Mouse (Mus musculus) limb, embryonic 10.5 days (tissue): ENCODE results near the gene Gm3250. TPM values are rescaled to one million over a fixed set of nuclear protein-coding genes. Genes with fewer than 3 reads are reported as not detected.
A peak's percentile ranks its signal among the peaks of the same experiment; 100 is the strongest.
"Not testable (repeated sequence)": the region's sequence is repeated elsewhere in the genome, so short reads cannot be mapped to it uniquely, and the experiment has no call there.

Source experiments
- DNase-seq: peaks from one replicate; pipeline ENCODE4 v3.0.0-alpha.2; 2017; ENCODE audit warnings: low spot score
- H3K27ac ChIP-seq: fragments of 300-500 bp; sonication (generic); 2 replicates; pipeline ENCODE4 v1.5.1; 2016; ENCODE audit warnings: mild to moderate bottlenecking
- H3K27me3 ChIP-seq: fragments of 300-500 bp; sonication (generic); 2 replicates; pipeline ENCODE4 v1.6.1; 2016; ENCODE audit warnings: low read depth, mild to moderate bottlenecking; ENCODE audit not compliant: poor library complexity, severe bottlenecking
- H3K36me3 ChIP-seq: fragments of 300-500 bp; sonication (generic); 2 replicates; pipeline ENCODE4 v1.6.1; 2016; ENCODE audit warnings: mild to moderate bottlenecking, moderate library complexity
- H3K4me1 ChIP-seq: fragments of 300-500 bp; sonication (generic); 2 replicates; pipeline ENCODE4 v1.6.1; 2016
- H3K4me3 ChIP-seq: fragments of 300-500 bp; sonication (generic); 2 replicates; pipeline ENCODE4 v1.5.1; 2016; ENCODE audit warnings: mild to moderate bottlenecking, moderate library complexity
- H3K9me3 ChIP-seq: fragments of 300-500 bp; sonication (generic); replicated peaks from 2 replicates; pipeline ENCODE4 v1.6.1; 2016; ENCODE audit warnings: mild to moderate bottlenecking
- WGBS: fragments of 180-500 bp; shearing (Covaris S2); methylation state at CpG from one replicate; pipeline ENCODE4 v1.1.7; 2016; 5-methylcytosine and 5-hydroxymethylcytosine counted together
- polyA plus RNA-seq: library from polyadenylated mRNA; unstranded; fragments of >200 nt; fragmentation: Nextera tagmentation; extraction: Ambion mirVana; gene quantifications from 2 replicates; pipeline ENCODE4 v1.2.1, GENCODE M21; 2016

Gene Gm3250
- polyA plus RNA-seq, 1 experiment from 2014 or later: not detected

DNA sequence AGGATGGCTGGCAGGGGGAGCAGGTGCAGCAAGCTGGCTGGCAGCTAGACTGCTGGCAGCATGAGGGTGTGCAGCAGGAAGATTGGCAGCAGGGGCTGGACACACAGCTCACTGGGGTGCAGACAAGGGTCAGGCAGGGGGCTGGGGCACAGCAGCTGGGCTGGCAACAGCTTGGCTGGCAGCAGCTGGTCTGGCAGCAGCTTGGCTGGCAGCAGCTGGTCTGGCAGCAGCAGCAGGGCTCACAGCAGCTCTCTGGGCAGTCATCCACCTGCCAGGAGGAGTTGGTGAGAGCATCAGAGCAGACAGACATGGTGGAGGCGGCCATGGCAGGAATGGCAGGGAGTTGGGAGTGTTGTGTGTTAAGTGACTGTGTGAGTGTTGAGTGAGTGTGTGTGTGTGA, 5.5 kb upstream of the Gm3250 start, which contains the start of gene Gm7137:
Gm7137 (minus strand) TSS at position 325 of the 400 bp plus-strand sequence.
- H3K27me3 ChIP-seq, H3K27ac ChIP-seq, H3K4me3 ChIP-seq, H3K36me3 ChIP-seq, H3K9me3 ChIP-seq, H3K4me1 ChIP-seq, DNase-seq: not testable (repeated sequence)
- WGBS: 83% methylated on average over 1 of the region's 1 CpGs

DNA sequence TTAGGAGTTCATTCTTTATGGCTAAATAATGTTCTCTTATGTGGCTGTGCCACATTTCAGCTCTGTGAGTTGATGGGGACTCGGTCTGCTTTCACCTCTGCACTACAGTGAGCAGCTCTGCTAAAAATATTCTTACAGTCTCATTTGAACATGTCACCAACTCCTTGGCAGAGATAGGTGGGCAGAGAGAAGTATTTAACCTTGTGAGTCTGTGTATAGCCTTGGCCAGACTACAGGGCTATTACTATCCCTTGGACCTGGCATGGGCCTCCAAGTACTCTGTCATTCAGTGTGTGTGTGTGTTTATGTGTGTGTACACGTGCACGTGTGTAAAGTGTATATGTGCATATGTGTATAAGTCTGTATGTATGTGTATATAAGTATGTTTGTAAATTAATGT, 1.1 kb upstream of the Gm3250 start:
- H3K27me3 ChIP-seq, H3K27ac ChIP-seq, H3K9me3 ChIP-seq, H3K36me3 ChIP-seq, DNase-seq, H3K4me3 ChIP-seq, H3K4me1 ChIP-seq: not testable (repeated sequence)
- 97% methylated on average over 3 of the region's 3 CpGs for whole genome bisulfite sequencing

DNA sequence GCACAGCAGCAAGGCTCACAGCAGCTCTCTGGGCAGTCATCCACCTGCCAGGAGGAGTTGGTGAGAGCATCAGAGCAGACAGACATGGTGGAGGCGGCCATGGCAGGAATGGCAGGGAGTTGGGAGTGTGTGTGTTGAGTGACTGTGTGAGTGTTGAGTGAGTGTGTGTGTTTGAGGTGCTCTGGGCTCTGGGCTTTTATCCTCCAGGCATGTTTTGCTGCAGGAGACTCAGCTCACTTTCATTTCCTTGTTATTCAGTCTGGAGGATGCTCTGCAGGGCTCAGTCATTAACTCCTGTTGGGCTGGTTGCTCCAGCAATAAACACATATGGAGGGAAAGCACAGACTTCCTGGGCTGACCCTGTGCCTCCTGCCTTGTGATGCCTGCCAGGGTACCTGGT, 5.5 kb downstream of the Gm3250 start, which contains the start of gene Gm7138:
Gm7138 (minus strand) TSS at position 101 of the 400 bp plus-strand sequence.
- H3K36me3 ChIP-seq, H3K4me3 ChIP-seq, H3K9me3 ChIP-seq, H3K27me3 ChIP-seq, H3K4me1 ChIP-seq, H3K27ac ChIP-seq, DNase-seq: not testable (repeated sequence)
- 48% methylated on average over 1 of the region's 1 CpGs for WGBS

DNA sequence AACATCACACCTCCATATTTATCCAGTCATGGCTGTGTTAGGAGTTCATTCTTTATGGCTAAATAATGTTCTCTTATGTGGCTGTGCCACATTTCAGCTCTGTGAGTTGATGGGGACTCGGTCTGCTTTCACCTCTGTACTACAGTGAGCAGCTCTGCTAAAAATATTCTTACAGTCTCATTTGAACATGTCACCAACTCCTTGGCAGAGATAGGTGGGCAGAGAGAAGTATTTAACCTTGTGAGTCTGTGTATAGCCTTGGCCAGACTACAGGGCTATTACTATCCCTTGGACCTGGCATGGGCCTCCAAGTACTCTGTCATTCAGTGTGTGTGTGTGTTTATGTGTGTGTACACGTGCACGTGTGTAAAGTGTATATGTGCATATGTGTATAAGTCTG, 10.2 kb downstream of the Gm3250 start:
- H3K27ac ChIP-seq, H3K27me3 ChIP-seq, H3K4me3 ChIP-seq, H3K36me3 ChIP-seq, DNase-seq, H3K4me1 ChIP-seq, H3K9me3 ChIP-seq: not testable (repeated sequence)
- WGBS: 94% methylated on average over 3 of the region's 3 CpGs

DNA sequence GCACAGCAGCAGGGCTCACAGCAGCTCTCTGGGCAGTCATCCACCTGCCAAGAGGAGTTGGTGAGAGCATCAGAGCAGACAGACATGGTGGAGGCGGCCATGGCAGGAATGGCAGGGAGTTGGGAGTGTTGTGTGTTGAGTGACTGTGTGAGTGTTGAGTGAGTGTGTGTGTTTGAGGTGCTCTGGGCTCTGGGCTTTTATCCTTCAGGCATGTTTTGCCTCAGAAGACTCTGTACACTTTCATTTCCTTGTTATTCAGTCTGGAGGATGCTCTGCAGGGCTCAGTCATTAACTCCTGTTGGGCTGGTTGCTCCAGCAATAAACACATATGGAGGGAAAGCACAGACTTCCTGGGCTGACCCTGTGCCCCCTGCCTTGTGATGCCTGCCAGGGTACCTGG, 11.1 kb downstream of the Gm3250 start, which contains the start of gene Gm3238:
Gm3238 (minus strand) TSS at position 101 of the 400 bp plus-strand sequence.
- not testable (repeated sequence) for H3K27me3 ChIP-seq, H3K27ac ChIP-seq, DNase-seq, H3K4me3 ChIP-seq, H3K36me3 ChIP-seq, H3K4me1 ChIP-seq, H3K9me3 ChIP-seq
- WGBS: 67% methylated on average over 1 of the region's 1 CpGs

DNA sequence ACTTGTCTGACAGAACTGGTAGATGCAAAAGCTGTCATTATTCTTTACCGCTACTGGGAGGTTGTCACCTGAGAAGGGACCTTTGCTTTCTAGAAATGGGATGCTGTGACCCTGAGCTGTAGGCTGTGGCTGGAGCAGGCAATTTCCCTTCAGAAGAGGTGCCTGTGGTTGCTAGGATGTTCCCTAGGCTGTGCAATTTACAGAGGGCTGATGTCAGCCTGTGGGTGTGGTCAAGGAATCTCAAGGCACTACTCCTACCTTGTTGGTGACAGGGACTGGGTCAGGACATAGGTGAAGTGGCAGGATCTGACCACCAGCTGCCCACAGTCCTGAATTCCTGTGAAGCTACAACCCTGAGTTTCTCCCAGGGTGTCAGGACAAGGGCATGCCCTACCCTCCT, 12.6 kb downstream of the Gm3250 start:
- 79% methylated on average over 1 of the region's 1 CpGs for WGBS

DNA sequence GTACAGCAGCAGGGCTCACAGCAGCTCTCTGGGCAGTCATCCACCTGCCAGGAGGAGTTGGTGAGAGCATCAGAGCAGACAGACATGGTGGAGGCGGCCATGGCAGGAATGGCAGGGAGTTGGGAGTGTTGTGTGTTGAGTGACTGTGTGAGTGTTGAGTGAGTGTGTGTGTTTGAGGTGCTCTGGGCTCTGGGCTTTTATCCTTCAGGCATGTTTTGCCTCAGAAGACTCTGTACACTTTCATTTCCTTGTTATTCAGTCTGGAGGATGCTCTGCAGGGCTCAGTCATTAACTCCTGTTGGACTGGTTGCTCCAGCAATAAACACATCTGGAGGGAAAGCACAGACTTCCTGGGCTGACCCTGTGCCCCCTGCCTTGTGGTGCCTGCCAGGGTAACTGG, 22.8 kb downstream of the Gm3250 start, which contains the start of gene Gm3233:
Gm3233 (minus strand) TSS at position 101 of the 400 bp plus-strand sequence.
- H3K27me3 ChIP-seq, H3K9me3 ChIP-seq, H3K4me3 ChIP-seq, H3K36me3 ChIP-seq, H3K27ac ChIP-seq, DNase-seq, H3K4me1 ChIP-seq: not testable (repeated sequence)
- 100% methylated on average over 1 of the region's 1 CpGs for WGBS

More for the DNA sequence above, 12.6 kb downstream of the Gm3250 start:
- 0 out of 2 replicates have a peak, but pooled peaks cover 2% of the 10 kb centered on the region for H3K4me1 ChIP-seq
- no peaks in the 10 kb centered on the region for H3K27me3 ChIP-seq
- H3K9me3 ChIP-seq: no peaks in the 10 kb centered on the region
- no peak overlapping the region for H3K4me3 ChIP-seq
- no peak overlapping the region for H3K27ac ChIP-seq
- no peaks in the 10 kb centered on the region for H3K36me3 ChIP-seq
- DNase-seq: no peak

DNA sequence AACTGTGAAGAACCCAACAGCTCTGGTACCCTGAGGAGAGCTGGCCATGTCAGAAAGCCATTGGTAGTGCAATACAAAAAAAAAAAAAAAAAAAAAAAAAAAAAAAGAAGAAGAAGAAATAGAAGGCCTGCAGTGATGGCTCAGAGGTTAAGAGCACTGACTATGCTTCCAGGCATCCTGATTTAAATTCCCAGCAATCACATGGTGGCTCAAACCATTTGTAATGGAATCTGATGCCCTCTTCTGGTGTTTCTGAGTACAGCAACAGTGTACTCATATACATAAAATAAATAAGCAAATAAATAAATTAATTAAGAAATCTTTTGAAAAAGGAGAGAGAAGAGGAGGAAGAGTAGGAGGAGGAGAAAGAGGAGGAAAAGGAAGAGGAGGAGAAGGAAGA, 28.9 kb downstream of the Gm3250 start:
- Histone ChIP-seq H3K27me3 (no peaks in the 10 kb centered on the region), H3K27ac (no peak overlapping the region), H3K4me1 (peaks cover 26% of the 10 kb centered on the region), H3K36me3 (no peaks in the 10 kb centered on the region), H3K4me3 (no peak overlapping the region), H3K9me3 (no peaks in the 10 kb centered on the region)
- no peak for DNase-seq

DNA sequence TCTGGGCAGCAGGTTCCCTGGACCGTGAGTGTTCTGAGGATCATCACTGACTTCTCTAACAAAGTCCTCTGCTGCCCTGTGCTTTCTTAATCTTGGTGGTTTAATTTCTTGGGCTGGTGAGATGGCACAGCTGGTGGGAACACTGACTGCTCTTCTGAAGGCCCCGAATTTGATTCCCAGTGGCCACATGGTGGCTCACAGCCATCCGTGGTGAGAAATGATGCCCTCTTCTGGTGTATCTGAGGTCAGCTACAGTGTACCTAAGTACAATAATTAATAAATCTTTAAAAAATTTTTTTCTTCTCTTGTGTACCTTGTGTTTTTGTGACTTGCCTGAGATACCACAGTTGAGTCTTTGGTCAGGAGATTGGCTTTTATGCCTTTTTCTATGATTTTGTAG, 30.0 kb downstream of the Gm3250 start:
- H3K4me1 ChIP-seq: peaks cover 26% of the 10 kb centered on the region
- 67% methylated on average over 3 of the region's 3 CpGs for WGBS
- not testable (repeated sequence) for H3K27me3 ChIP-seq, H3K4me3 ChIP-seq, H3K27ac ChIP-seq, H3K36me3 ChIP-seq, DNase-seq, H3K9me3 ChIP-seq

DNA sequence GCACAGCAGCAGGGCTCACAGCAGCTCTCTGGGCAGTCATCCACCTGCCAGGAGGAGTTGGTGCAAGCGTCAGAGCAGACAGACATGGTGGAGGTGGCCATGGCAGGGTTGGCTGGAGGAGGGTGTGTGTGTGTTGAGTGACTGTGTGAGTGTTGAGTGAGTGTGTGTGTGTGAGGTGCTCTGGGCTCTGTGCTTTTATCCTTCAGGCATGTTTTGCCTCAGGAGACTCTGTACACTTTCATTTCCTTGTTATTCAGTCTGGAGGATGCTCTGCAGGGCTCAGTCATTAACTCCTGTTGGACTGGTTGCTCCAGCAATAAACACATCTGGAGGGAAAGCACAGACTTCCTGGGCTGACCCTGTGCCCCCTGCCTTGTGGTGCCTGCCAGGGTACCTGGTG, 31.1 kb downstream of the Gm3250 start, which contains the start of gene Gm9736:
Gm9736 (minus strand) TSS at position 101 of the 400 bp plus-strand sequence.
- H3K36me3 ChIP-seq, H3K4me3 ChIP-seq, H3K9me3 ChIP-seq, H3K27me3 ChIP-seq, DNase-seq: not testable (repeated sequence)
- Histone ChIP-seq H3K27ac (peak within 1 kb of the TSS; percentile 46), H3K4me1 (peaks cover 26% of the 10 kb centered on the region)
- 42% methylated on average over 1 of the region's 1 CpGs for WGBS

DNA sequence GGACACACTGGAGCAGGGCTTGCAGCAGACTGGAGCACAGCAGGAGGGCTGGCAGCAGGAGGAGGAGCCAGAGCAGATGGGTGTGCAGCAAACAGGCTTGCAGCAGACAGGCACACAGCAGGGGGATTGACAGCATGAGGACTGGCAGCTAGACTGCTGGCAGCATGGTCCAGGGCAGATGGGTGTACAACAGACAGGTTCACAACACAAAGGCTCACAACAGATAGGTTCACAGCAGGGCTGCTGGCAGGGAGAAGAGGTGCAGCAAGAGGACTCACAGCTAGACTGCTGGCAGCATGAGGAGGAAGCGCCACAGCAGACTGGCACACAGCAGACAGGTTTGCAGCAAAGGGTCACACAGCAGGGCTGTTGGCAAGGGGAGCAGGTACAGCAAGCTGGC, 31.7 kb downstream of the Gm3250 start:
- H3K27me3 ChIP-seq, H3K9me3 ChIP-seq, H3K36me3 ChIP-seq, H3K4me3 ChIP-seq, DNase-seq: not testable (repeated sequence)
- WGBS: 82% methylated on average over 1 of the region's 1 CpGs
- Histone ChIP-seq H3K27ac (peak overlapping the region; percentile 46; the same call in 1 of the 2 replicates), H3K4me1 (peaks cover 26% of the 10 kb centered on the region)

DNA sequence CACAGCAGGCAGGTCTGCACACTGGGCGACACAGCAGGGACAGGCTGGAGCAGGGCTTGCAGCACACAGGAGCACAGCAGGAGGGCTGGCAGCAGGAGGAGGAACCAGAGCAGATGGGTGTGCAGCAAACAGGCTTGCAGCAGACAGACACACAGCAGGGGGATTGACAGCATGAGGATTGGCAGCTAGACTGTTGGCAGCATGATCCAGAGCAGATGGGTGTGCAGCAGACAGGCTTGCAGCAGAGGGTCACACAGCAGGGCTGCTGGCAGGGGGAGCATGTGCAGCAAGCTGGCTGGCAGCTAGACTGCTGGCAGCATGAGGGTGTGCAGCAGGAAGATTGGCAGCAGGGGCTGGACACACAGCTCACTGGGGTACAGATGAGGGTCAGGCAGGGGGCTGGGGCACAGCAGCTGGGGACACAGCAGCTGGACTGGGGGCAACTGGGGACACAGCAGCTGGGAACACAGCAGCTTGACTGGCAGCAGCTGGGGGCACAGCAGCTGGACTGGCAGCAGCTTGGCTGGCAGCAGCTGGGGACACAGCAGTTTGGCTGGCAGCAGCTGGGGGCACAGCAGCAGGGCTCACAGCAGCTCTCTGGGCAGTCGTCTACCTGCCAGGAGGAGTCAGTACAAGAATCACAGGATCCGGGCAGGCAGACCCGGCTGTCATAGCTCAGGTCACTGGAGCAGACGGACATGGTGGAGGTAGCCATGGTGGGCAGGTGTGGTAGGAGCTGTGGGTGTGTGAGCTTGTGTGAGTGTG, 40.2 kb downstream of the Gm3250 start, which contains the start of gene Gm18596:
Gm18596 (minus strand) TSS at position 715 of the 765 bp plus-strand sequence.
- H3K36me3 ChIP-seq, DNase-seq, H3K9me3 ChIP-seq, H3K4me3 ChIP-seq, H3K27me3 ChIP-seq: not testable (repeated sequence)
- H3K27ac ChIP-seq: peak within 1 kb of the TSS; percentile 59; the same call in 1 of the 2 replicates
- 49% methylated on average over 5 of the region's 5 CpGs for WGBS
- H3K4me1 ChIP-seq: peaks cover 35% of the 10 kb centered on the region

DNA sequence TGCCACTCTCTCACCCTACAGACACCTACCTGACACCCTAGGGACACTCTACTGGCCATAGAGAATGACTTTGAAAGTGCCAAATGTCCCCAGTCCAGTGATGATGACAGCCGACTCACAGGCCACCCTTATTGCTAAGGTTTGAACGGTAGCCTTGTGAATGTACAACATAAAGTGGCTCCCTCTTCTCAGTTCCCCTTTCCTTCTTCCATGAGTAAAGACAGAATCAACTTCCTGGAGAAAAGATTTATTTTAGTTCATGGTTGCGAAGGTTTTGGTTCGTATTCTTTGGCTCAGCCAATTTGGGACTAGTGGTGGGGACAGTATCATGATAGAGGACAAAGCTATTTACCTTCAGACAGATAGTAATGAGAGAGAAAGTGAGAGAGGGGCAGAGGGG, 43.4 kb downstream of the Gm3250 start:
- Histone ChIP-seq H3K4me3 (no peak overlapping the region), H3K4me1 (peaks cover 38% of the 10 kb centered on the region), H3K9me3 (no peaks in the 10 kb centered on the region), H3K36me3 (no peaks in the 10 kb centered on the region), H3K27me3 (no peaks in the 10 kb centered on the region), H3K27ac (no peak overlapping the region)
- WGBS: 88% methylated on average over 4 of the region's 4 CpGs
- DNase-seq: no peak
